Mouse (Mus musculus) midbrain, embryonic 10.5 days (tissue): ENCODE measurements around the gene Srsf11. TPM values are rescaled to one million over a fixed set of nuclear protein-coding genes. Genes with fewer than 3 reads are reported as not detected.
A peak's percentile ranks its signal among the peaks of the same experiment; 100 is the strongest.

Source experiments
- DNase-seq: peaks from one replicate; pipeline ENCODE4 v3.0.0-alpha.2; 2017; ENCODE audit warnings: low spot score
- H3K27ac ChIP-seq: fragments of 300-500 bp; sonication (generic); replicated peaks from 2 replicates; pipeline ENCODE4 v1.5.1; 2016; ENCODE audit warnings: mild to moderate bottlenecking
- H3K27me3 ChIP-seq: fragments of 300-500 bp; sonication (generic); 2 replicates; pipeline ENCODE4 v1.6.1; 2016; ENCODE audit warnings: low read depth, mild to moderate bottlenecking; ENCODE audit not compliant: poor library complexity, severe bottlenecking
- H3K36me3 ChIP-seq: fragments of 300-500 bp; sonication (generic); 2 replicates; pipeline ENCODE4 v1.6.1; 2016; ENCODE audit warnings: mild to moderate bottlenecking, moderate library complexity
- H3K4me1 ChIP-seq: fragments of 300-500 bp; sonication (generic); 2 replicates; pipeline ENCODE4 v1.6.1; 2016
- H3K4me3 ChIP-seq: fragments of 300-500 bp; sonication (generic); 2 replicates; pipeline ENCODE4 v1.5.1; 2016; ENCODE audit warnings: mild to moderate bottlenecking, moderate library complexity
- H3K9me3 ChIP-seq: fragments of 300-500 bp; sonication (generic); replicated peaks from 2 replicates; pipeline ENCODE4 v1.6.1; 2016; ENCODE audit warnings: mild to moderate bottlenecking
- WGBS: fragments of 180-500 bp; shearing (Covaris S2); methylation state at CpG from one replicate; pipeline ENCODE4 v1.1.7; 2016; 5-methylcytosine and 5-hydroxymethylcytosine counted together
- polyA plus RNA-seq: library from polyadenylated mRNA; unstranded; fragments of >200 nt; fragmentation: Nextera tagmentation; extraction: Ambion mirVana; gene quantifications from 2 replicates; pipeline ENCODE4 v1.2.1, GENCODE M21; 2016

The Srsf11 gene
- polyA plus RNA-seq: 318 and 320 TPM in 2 replicates

GRCm38 (mm10) chr3:158036329-158036988 is at the start of gene Srsf11, which contains the start of gene Lrrc40:
Gene Srsf11, minus strand, starts transcription at chr3:158036639.
Gene Lrrc40, plus strand, starts transcription at chr3:158036662.
- WGBS: under 1% methylated on average over 55 of the region's 55 CpGs
- DNase-seq: peak; percentile 94
- H3K27me3 ChIP-seq: no peaks in the 10 kb centered on the region
- H3K4me1 ChIP-seq: peaks cover 36% of the 10 kb centered on the region
- peak within 1 kb of the TSS; percentile 93 for H3K27ac ChIP-seq
- peak within 1 kb of the TSS; percentile 91 for H3K4me3 ChIP-seq
- peaks cover 3% of the 10 kb centered on the region; the same call in 1 of the 2 replicates for H3K36me3 ChIP-seq
- no peaks in the 10 kb centered on the region for H3K9me3 ChIP-seq

DNA sequence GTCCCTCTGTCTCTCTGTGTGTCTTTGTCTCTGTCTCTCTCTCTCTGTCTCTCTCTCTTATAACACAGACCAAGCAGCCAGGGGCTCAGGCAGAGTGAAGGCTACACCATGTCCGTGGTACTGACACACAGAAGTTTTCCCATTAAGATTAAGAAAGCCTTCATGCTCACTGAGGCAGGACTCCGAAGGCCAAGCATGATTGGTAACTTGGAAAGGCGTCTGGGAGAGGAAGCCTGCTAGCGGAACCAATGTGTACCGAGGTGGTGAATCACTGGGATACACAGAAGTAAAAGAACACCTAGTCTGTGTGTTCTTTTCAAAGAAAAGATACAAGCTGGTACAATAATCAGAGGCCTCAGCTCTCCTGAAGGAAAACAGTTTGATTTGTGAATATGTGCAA is 41.4 kb upstream of the Srsf11 start:
- Histone ChIP-seq H3K27ac (no peak overlapping the region), H3K9me3 (no peaks in the 10 kb centered on the region), H3K4me1 (no peaks in the 10 kb centered on the region), H3K27me3 (no peaks in the 10 kb centered on the region), H3K36me3 (no peaks in the 10 kb centered on the region), H3K4me3 (no peak overlapping the region)
- 84% methylated on average over 5 of the region's 5 CpGs for WGBS
- no peak for DNase-seq

- H3K4me3 ChIP-seq: no peak overlapping the region
- H3K27ac ChIP-seq: no peak overlapping the region
- H3K9me3 ChIP-seq: no peaks in the 10 kb centered on the region
- 63% methylated on average over 1 of the region's 1 CpGs for WGBS
- DNase-seq: no peak
- H3K4me1 ChIP-seq: no peaks in the 10 kb centered on the region
- no peaks in the 10 kb centered on the region for H3K36me3 ChIP-seq
- H3K27me3 ChIP-seq: no peaks in the 10 kb centered on the region
Observed at GRCm38 (mm10) chr3:158077380-158077772, 40.9 kb upstream of the Srsf11 start.

DNA sequence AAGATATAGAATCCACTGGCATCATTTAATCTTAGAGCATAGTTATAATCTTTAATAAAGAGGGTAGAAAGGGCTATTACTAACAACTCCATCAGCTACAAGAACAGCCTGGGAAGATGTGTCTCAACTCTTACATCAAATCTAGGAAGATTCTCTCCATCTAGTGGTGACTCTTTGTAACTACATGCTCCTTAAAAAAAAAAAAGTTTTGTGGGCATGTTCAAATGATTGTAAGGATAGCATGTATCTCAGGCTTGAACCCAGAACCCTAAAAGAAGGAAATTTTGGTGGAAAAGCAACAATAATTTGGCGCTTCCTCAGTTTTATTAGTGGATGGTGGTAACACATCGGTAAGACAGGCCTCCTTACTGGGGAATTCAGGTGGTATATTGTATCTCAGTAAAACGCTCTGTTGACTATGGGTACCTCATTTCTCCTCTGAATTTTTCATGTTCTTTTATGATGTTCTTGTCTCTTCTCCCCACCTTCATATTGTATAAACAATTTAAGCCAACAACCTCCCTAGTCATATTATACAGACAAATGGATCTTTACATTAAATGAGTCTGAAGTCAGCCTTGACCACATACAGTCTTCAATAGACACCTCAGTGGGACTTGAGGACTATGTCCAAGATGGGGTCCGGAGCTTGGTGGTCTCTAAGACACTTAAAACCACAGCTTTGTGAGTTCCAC is 40.4 kb upstream of the Srsf11 start:
- no peaks in the 10 kb centered on the region for H3K4me1 ChIP-seq
- DNase-seq: no peak
- WGBS: 52% methylated on average over 4 of the region's 4 CpGs
- no peaks in the 10 kb centered on the region for H3K36me3 ChIP-seq
- no peak overlapping the region for H3K27ac ChIP-seq
- no peak overlapping the region for H3K4me3 ChIP-seq
- no peaks in the 10 kb centered on the region for H3K9me3 ChIP-seq
- H3K27me3 ChIP-seq: no peaks in the 10 kb centered on the region

- 91% methylated on average over 2 of the region's 2 CpGs for WGBS
- Histone ChIP-seq H3K27me3 (no peaks in the 10 kb centered on the region), H3K4me1 (no peaks in the 10 kb centered on the region), H3K36me3 (no peaks in the 10 kb centered on the region), H3K4me3 (no peak overlapping the region), H3K27ac (no peak overlapping the region), H3K9me3 (no peaks in the 10 kb centered on the region)
- DNase-seq: no peak
Observed at GRCm38 (mm10) chr3:158075004-158075403, 38.6 kb upstream of the Srsf11 start.

GRCm38 (mm10) chr3:158068613-158069263 is 32.3 kb upstream of the Srsf11 start:
- no peaks in the 10 kb centered on the region for H3K9me3 ChIP-seq
- peaks cover 35% of the 10 kb centered on the region for H3K36me3 ChIP-seq
- H3K27me3 ChIP-seq: no peaks in the 10 kb centered on the region
- no peak overlapping the region for H3K4me3 ChIP-seq
- no peak for DNase-seq
- 79% methylated on average over 9 of the region's 9 CpGs for WGBS
- no peak overlapping the region for H3K27ac ChIP-seq
- H3K4me1 ChIP-seq: no peaks in the 10 kb centered on the region

GRCm38 (mm10) chr3:158067916-158068315 is 31.5 kb upstream of the Srsf11 start:
- H3K36me3 ChIP-seq: peaks cover 42% of the 10 kb centered on the region
- H3K9me3 ChIP-seq: no peaks in the 10 kb centered on the region
- H3K27ac ChIP-seq: no peak overlapping the region
- 89% methylated on average over 7 of the region's 7 CpGs for WGBS
- DNase-seq: no peak
- H3K4me3 ChIP-seq: no peak overlapping the region
- no peaks in the 10 kb centered on the region for H3K4me1 ChIP-seq
- H3K27me3 ChIP-seq: no peaks in the 10 kb centered on the region

DNA sequence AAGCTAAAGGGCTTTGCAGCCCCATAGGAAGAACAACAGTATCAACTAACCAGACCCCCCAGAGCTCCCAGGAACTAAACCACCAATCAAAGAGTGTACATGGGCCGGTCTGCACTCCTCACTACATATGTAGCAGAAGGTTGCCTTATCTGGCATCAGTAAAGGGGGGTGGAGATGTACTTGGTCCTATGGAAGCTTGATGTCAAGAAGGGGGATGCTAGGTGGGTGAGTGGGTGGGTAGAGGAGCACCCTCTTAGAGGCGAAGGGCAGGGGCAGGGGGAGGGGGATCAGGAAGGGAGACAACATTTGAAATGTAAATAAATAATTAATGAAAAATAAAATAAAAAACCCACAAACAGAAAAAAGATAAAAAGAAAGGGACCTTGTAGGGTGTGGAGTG is 28.8 kb upstream of the Srsf11 start:
- Histone ChIP-seq H3K9me3 (no peaks in the 10 kb centered on the region), H3K27me3 (no peaks in the 10 kb centered on the region), H3K4me1 (no peaks in the 10 kb centered on the region), H3K4me3 (no peak overlapping the region), H3K27ac (no peak overlapping the region), H3K36me3 (peaks cover 58% of the 10 kb centered on the region)
- WGBS: 87% methylated on average over 2 of the region's 2 CpGs
- DNase-seq: no peak

- Histone ChIP-seq H3K36me3 (peaks cover 73% of the 10 kb centered on the region), H3K27me3 (no peaks in the 10 kb centered on the region), H3K9me3 (no peaks in the 10 kb centered on the region), H3K4me1 (no peaks in the 10 kb centered on the region), H3K27ac (no peak overlapping the region), H3K4me3 (no peak overlapping the region)
- WGBS: 91% methylated on average over 5 of the region's 5 CpGs
- DNase-seq: no peak
Observed at GRCm38 (mm10) chr3:158061811-158062523, 25.5 kb upstream of the Srsf11 start.

DNA sequence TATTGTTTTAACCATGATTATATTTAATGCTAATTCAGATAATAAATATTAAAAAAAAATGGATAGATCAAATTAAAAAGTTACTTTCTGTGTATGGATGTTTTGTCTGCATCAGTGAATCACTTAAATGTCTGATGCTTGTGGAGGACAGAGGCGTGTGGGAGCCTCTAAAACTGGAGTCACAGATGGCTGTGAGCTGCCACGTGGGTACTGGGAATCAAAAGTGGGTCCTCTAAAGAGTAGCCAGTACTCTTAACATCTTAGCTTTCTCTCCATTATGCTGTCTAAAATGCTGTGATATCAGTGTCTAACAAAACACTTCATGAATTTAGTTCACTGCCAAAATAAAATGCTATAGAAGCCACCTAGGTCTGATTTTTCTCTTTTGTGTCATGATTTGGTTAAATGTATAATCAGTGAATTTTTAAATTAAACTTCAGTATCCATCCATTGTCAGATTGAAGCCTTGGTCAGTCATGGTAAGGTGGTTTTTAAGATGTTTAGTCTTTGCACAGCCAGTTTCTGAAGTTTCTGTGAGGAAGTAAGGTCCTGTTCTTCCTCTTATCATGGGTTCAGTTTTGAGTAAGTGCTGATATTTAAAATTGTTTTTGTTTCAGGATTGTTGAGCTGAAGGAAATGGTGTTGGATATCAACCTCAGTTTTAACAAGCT is 24.3 kb upstream of the Srsf11 start:
- Histone ChIP-seq H3K27me3 (no peaks in the 10 kb centered on the region), H3K4me1 (no peaks in the 10 kb centered on the region), H3K27ac (no peak overlapping the region), H3K4me3 (no peak overlapping the region), H3K36me3 (peaks cover 79% of the 10 kb centered on the region), H3K9me3 (no peaks in the 10 kb centered on the region)
- no peak for DNase-seq
- WGBS: 93% methylated on average over 2 of the region's 2 CpGs

DNA sequence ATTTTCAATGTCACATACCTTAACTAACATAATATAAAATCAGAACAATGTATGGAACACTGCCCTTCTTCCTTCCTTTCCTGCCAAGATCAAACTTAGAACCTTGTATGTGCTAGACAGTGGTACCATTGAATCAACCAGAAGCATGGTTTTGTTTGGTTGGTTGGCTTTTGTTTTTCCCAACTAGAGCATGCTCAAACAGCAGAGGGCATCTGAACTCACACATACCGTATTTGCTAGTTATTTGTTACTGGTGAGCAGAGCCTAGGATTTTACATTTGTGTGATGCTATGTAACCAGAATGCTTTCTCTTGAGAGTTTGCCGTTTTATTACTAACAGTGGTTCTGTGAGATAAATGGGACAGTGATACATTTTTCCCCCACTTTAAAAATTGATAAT is 13.1 kb upstream of the Srsf11 start:
- Histone ChIP-seq H3K27me3 (no peaks in the 10 kb centered on the region), H3K27ac (no peak overlapping the region), H3K9me3 (no peaks in the 10 kb centered on the region), H3K4me1 (no peaks in the 10 kb centered on the region), H3K4me3 (no peak overlapping the region), H3K36me3 (peaks cover 64% of the 10 kb centered on the region)
- 92% methylated on average over 2 of the region's 2 CpGs for WGBS
- no peak for DNase-seq

GRCm38 (mm10) chr3:158040755-158041154 is 4.3 kb upstream of the Srsf11 start:
- 89% methylated on average over 2 of the region's 2 CpGs for WGBS
- no peak for DNase-seq
- peaks cover 11% of the 10 kb centered on the region for H3K4me1 ChIP-seq
- peaks cover 6% of the 10 kb centered on the region; the same call in 1 of the 2 replicates for H3K36me3 ChIP-seq
- H3K9me3 ChIP-seq: no peaks in the 10 kb centered on the region
- H3K27ac ChIP-seq: no peak overlapping the region
- H3K4me3 ChIP-seq: no peak overlapping the region
- H3K27me3 ChIP-seq: no peaks in the 10 kb centered on the region
